Mouse (Mus musculus) right cerebral cortex, postnatal 10 days (tissue): ENCODE measurements around the gene Cers5.
"Not testable (repeated sequence)": the region's sequence is repeated elsewhere in the genome, so short reads cannot be mapped to it uniquely, and the experiment has no call there.

ENCODE experiments used
- DNase-seq, 2 experiments: peaks; one replicate each; pipeline ENCODE4 v3.0.0; 2021; ENCODE audit warnings: low spot score in 2 of 2

Gene Cers5

GRCm38 (mm10) chr15:99710221-99711190, 62.2 kb downstream of the Cers5 start:
- no peak for DNase-seq

DNA sequence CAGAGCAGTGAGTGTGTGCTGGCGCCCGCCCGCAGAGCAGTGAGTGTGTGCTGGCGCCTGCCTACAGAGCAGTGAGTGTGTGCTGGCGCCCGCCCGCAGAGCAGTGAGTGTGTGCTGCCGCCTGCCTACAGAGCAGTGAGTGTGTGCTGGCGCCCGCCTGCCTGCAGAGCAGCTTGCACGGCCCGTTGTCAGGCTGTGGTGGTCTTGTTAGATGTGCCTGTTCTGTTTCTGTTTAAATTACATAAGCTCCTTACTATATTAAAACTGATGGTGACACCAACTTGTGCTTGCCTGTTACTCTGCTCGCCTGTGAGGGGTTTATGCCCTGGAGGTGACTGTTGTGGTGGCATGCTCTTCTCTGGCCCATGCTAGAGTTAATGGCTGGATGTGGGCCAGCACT, 64.5 kb downstream of the Cers5 start:
- DNase-seq, result no peak

DNA sequence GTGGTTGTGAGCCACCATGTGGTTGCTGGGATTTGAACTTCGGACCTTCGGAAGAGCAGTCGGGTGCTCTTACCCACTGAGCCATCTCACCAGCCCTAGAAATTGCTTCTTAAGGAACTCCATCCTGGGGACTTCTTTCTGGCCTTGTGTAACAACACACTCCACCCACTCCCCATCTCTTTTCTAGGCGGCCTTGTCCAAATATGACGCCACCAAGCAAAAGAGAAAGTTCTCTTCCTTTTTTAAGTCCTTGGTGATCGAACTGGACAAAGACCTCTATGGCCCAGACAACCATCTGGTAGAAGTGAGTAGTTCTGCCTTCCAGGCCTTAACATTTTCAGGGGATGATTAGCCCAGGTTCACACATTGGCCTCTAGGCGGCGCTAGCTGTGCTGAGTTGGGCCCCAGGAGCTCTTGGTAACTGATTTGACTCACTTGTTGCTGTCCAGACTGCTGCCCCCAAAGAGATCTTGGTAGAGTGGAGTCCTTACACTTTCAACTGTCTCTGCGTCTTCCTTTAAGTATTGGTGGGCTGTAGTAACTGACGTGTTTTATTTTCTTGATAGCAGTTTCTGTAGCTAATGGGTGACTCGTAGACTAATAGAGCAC, 67.1 kb downstream of the Cers5 start, which contains the start of gene Gm17349:
Gene Gm17349 (minus strand): TSS at position 51 of the 609 bp plus-strand sequence.
- peak; percentile 58 to 73 for DNase-seq

GRCm38 (mm10) chr15:99704881-99705280, 67.8 kb downstream of the Cers5 start:
- peak; percentile 33 to 49 for DNase-seq

DNA sequence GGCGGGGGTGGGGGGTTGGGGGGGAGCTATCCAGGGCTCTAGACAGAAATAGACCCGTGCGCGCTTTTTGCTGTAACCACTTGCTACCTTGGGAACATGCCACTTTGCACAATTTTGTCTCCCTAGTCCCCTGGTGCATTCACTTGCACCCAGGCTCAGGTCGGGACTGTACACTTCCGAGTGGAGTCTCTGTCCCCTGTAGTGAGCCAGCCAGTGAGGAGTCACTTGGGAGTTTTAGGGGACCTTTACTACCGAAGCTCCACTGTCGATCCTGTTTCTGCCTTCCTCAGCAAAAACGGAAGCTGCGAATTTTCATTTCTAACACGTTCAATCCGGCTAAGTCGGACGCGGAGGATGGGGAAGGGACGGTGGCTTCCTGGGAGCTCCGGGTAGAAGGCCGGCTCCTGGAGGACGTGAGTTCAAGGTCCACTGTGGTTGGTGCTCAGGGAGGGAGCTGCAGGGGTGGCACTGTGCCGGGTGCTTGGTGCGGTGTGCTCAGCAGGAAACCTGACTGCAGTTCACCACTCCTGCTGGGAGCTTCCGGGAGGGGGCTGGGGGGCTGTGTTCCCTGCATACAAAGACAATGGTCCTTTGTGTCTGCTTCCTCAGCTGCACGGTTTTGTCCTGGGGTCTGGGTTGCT, 68.5 kb downstream of the Cers5 start:
- DNase-seq, result peak; percentile 49 to 65

- no peak for DNase-seq
Observed at GRCm38 (mm10) chr15:99703676-99704040, 69.0 kb downstream of the Cers5 start.

DNA sequence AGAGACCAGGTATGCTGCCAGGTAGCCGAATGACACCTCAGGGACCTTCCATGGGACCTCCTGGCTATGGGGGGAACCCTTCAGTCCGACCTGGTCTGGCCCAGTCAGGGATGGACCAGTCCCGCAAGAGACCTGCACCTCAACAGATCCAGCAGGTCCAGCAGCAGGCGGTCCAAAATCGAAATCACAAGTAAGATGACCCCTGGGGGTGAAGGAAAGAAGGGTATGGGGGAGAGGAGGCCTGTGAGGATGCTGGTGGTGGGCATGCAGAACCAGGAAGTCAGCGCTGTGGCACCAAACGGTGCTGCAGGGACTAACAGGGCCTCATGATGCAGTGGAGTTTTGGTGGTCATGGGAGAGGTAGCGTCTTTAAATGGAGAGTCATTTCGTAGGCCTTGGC, 69.6 kb downstream of the Cers5 start:
- DNase-seq, result peak; percentile 25 to 62

- DNase-seq, result peak; percentile 97 to 98
Observed at GRCm38 (mm10) chr15:99701999-99702900, 70.4 kb downstream of the Cers5 start, which contains the start of gene Smarcd1. Gene Smarcd1, plus strand, starts transcription at chr15:99702129.

DNA sequence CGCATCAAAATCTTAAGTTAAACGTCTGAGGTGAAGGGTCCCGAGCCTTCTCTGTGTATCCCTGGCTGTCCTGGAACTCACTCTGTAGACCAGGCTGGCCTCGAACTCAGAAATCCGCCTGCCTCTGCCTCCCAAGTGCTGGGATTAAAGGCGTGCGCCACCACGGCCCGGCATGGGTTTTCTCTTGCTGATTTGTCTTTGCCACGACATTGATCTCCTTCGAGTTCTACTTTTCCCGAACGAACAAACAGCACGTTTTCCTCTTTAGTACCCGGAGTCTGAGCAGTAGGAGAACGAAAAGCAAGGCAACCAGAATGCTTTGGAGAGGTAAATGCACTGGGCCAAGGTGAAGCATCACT, 71.1 kb downstream of the Cers5 start:
- not testable (repeated sequence) for DNase-seq

DNA sequence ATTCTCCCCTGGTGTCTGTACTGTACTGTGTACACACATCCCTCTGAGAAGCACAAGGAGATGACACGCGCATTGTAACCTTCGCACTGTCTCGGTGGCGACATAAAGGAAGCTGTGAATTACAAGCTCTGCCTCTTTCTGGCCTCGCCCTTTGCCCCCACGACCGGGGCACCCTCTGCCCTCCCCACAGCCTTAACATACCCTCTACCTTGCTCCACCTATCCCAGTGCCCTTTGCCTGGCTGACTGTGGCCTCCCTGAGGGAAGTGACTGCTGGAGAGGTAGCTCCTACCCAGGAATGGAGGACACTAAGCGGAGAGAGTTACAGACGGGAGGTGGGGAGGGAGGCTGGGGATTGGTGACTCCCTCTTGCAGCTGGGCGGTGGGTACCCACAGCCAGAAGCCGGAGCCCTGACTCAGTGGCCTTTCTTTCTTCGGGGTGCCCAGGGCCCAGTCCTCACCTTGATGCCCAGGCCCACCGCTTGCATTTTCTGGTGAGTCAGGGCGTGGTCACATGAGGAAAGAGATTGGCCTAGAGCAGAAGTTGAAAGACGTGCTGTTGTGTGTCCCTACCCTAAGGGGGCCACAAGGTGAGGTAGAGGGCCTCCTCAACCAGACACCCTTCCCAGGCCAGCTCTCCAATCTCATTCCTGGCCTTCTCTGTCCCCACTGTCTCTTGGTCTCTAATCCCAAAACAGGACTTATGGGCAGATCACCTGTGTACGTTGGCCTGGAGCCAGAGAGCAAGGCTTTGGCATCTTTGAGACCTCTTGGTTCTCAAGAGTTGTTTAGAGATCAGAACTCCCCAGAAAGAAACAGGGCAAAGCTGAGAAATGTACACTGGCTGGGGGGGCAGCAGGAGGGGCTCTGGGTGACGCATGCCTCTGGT, 72.2 kb downstream of the Cers5 start:
- peak in 1 of 2 experiments; percentile 64 for DNase-seq

- DNase-seq, result no peak
Observed at GRCm38 (mm10) chr15:99699715-99700114, 73.0 kb downstream of the Cers5 start.

DNA sequence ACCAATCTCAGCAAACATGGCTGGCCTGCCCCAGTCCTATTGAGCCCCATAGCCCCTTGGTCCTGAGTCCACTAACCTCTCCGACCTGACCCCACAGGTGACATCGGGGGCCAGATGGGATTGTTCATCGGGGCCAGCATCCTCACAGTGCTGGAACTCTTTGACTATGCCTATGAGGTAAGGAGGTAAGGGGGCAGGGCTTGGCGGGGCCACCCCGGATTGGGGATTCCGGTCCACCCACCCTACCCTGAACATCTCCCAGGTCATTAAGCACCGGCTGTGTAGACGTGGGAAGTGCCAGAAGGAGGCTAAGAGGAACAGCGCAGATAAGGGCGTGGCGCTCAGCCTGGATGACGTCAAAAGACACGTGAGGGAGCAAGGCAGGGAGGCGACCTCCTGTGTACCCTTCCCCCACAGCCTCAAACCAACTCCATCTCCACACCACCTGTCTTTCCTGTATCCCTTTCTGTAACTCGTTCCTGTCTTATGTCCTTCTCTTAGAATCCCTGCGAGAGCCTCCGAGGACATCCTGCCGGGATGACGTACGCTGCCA, 74.1 kb downstream of the Cers5 start:
- peak in 1 of 2 experiments; percentile 71 for DNase-seq

GRCm38 (mm10) chr15:99697309-99697708, 75.4 kb downstream of the Cers5 start:
- DNase-seq, result no peak

- no peak for DNase-seq
Observed at GRCm38 (mm10) chr15:99691976-99692375, 80.7 kb downstream of the Cers5 start.

DNA sequence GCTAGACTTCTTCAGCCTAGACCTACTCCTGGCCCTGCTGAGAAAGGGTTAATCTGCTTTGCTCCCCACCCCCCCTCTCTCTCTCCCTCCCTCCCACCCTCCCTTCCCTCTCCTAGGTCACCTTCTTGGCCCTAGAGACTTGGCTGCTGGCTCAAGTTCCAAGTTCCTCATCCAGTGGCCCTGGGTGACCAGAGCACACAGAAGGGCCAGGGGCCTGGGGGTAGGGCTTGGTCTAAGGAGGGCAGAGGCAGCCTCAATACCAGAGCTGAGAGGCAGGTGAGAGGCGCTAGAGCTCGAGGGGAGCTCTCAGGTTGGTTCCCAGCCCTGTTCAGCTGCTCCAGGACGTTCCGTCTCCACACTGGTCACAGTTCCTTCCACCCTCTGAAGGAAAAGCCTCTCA, 81.8 kb downstream of the Cers5 start:
- DNase-seq, result no peak

DNA sequence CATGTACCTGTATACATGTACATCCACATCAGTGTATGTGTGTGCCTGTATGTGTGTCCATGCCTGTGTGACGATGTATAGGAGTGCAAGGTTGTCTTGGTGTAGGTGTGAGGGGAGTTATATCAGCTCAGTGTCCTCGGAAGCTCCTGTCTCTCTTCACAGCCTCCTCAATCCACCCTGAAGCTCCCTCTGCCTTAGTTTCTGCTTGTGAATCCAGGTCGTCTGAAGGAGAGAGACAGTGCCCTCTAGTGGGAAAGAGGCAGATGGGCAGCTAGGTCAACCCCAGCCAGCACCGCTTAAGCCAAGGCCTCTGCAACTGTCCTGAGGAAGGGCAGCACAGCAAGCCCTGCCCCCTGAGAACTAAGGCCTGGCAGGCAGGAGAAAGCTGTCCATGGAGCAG, 84.0 kb downstream of the Cers5 start:
- DNase-seq, result peak in 1 of 2 experiments; percentile 70
